17 mouse cellular contexts compared by ENCODE assay signal in the genomic region with DNA sequence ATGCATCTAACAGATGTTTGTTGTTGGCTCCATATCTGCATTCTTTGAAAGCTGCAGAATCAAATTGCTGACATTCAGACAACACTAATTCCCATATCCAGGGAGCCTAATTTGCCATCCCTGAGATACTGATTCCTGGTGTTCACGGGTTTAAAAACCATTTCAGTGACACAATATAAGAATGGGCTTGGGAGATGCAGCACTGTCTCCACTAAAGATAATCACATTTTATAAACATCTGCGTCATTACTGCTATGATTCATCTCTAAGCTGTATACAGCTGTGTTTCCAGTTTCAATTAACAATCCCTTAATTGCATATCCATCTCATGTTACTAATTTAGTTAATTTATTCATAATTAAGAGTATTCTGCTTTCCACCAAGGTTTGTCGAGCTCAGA.
"Had no signal": no experiment of that assay in that cellular context is flagged by ENCODE, and none has a peak within 500 bp of the region (broad histone marks: within the 10 kb centered on the region; RNA-seq: fewer than 3 reads in every experiment).

No protein-coding gene starts in this region.

- H3K27ac ChIP-seq: kidney, postnatal 0 days; layer of hippocampus, adult 2 months; limb, embryonic 12.5 days; liver, embryonic 13.5 days; lung, embryonic 15.5 days; macrophage had no signal

- H3K9ac ChIP-seq: limb, embryonic 12.5 days; liver, embryonic 13.5 days; liver, postnatal 0 days; lung, embryonic 15.5 days had no signal

- H3K9me3 ChIP-seq: limb, embryonic 12.5 days; liver, embryonic 13.5 days; lung, embryonic 15.5 days had no signal

- DNase-seq: kidney, adult 9 months; liver; liver, embryonic 13.5 days; liver, postnatal 0 days; lung, postnatal 14 days; retina, postnatal 1 day; right cerebral cortex, postnatal 4 days; spleen, adult 18-20 months; thymus, adult 2 months; thymus, postnatal 25 days had no signal

- H3K4me3 ChIP-seq: layer of hippocampus, adult 2 months; limb, embryonic 12.5 days; liver, embryonic 13.5 days; lung, embryonic 15.5 days had no signal

- ATAC-seq: intestine, postnatal 0 days; liver, postnatal 0 days; midbrain, embryonic 16.5 days had no signal

- H3K4me1 ChIP-seq: limb, embryonic 12.5 days; liver, embryonic 13.5 days; lung, embryonic 15.5 days had no signal

- H3K4me2 ChIP-seq: limb, embryonic 12.5 days; liver, embryonic 13.5 days; lung, embryonic 15.5 days had no signal

- H3K27me3 ChIP-seq: limb, embryonic 12.5 days; liver, embryonic 13.5 days; lung, embryonic 15.5 days had no signal

- H3K36me3 ChIP-seq: limb, embryonic 12.5 days; liver, embryonic 13.5 days; lung, embryonic 15.5 days had no signal
